Mouse (Mus musculus) intestine, postnatal 0 days (tissue): ENCODE measurements around the gene Phc1. TPM values are rescaled to one million over a fixed set of nuclear protein-coding genes. Genes with fewer than 3 reads are reported as not detected.
A peak's percentile ranks its signal among the peaks of the same experiment; 100 is the strongest.

Experiments used
- ATAC-seq: fragments of 200-750 bp; cut with Nextera tagmentation; 2 replicates; pipeline ENCODE4 v1.8.0; 2017; ENCODE audit warnings: mild to moderate bottlenecking, moderate TSS enrichment, moderate library complexity
- H3K27ac ChIP-seq: fragments of 300-500 bp; sonication (generic); 2 replicates; pipeline ENCODE4 v1.5.1; 2014; ENCODE audit warnings: mild to moderate bottlenecking, low read depth, low read length, moderate library complexity
- H3K27me3 ChIP-seq: fragments of 300-500 bp; sonication (generic); replicated peaks from 2 replicates; pipeline ENCODE4 v1.6.1; 2014; ENCODE audit warnings: low read length, mixed read lengths; ENCODE audit not compliant: control insufficient read depth, insufficient read depth
- H3K36me3 ChIP-seq: fragments of 300-500 bp; sonication (generic); 2 replicates; pipeline ENCODE4 v1.6.1; 2014; ENCODE audit warnings: mild to moderate bottlenecking, moderate library complexity; ENCODE audit not compliant: control insufficient read depth, insufficient read depth
- H3K4me1 ChIP-seq: fragments of 300-500 bp; sonication (generic); replicated peaks from 2 replicates; pipeline ENCODE4 v1.6.1; 2014; ENCODE audit warnings: antibody characterized with exemption, low read length, mixed read lengths; ENCODE audit not compliant: control insufficient read depth, insufficient read depth
- H3K4me2 ChIP-seq: fragments of 300-500 bp; sonication (generic); replicated peaks from 2 replicates; pipeline ENCODE4 v1.6.1; 2014; ENCODE audit warnings: low read depth, mild to moderate bottlenecking, moderate library complexity
- H3K4me3 ChIP-seq: fragments of 300-500 bp; sonication (generic); 2 replicates; pipeline ENCODE4 v1.5.1; 2014; ENCODE audit warnings: low read depth, low read length
- H3K9ac ChIP-seq: fragments of 300-500 bp; sonication (generic); 2 replicates; pipeline ENCODE4 v1.6.1; 2014; ENCODE audit warnings: mild to moderate bottlenecking, low read depth, low read length
- H3K9me3 ChIP-seq: fragments of 300-500 bp; sonication (generic); 2 replicates; pipeline ENCODE4 v1.6.1; 2016; ENCODE audit warnings: mixed run types; ENCODE audit not compliant: control insufficient read depth
- CTCF ChIP-seq: sonication (generic); IDR thresholded peaks from 2 replicates; pipeline ENCODE4 v1.5.1; 2016; ENCODE audit warnings: low read depth, mild to moderate bottlenecking, control low read depth, antibody characterized with exemption, moderate library complexity
- WGBS: fragments of 180-500 bp; shearing (Covaris S2); extraction: QIAGEN DNeasy Blood & Tissue Kit; methylation state at CpG from one replicate; pipeline ENCODE4 v1.1.7; 2014; 5-methylcytosine and 5-hydroxymethylcytosine counted together
- polyA plus RNA-seq: library from polyadenylated mRNA; unstranded; fragments of >200 nt; fragmentation: Nextera tagmentation; extraction: Ambion mirVana; gene quantifications from 2 replicates; pipeline ENCODE4 v1.2.1, GENCODE M21; 2015

Gene Phc1
- polyA plus RNA-seq, 1 experiment from 2014 or later: 3.5 TPM

- Histone ChIP-seq H3K4me2 (peak overlapping the region; percentile 79), H3K4me3 (peak overlapping the region; percentile 81), H3K36me3 (no peaks in the 10 kb centered on the region; the same call in 1 of the 2 replicates), H3K27me3 (no peaks in the 10 kb centered on the region), H3K4me1 (no peaks in the 10 kb centered on the region), H3K9ac (peak overlapping the region; percentile 72), H3K27ac (peak overlapping the region; percentile 78), H3K9me3 (no peaks in the 10 kb centered on the region)
- WGBS: 0% methylated on average over 34 of the region's 71 CpGs
- peak; percentile 49 for TF ChIP-seq CTCF
- peak; percentile 90 for ATAC-seq
These were observed 566 bp downstream of the Phc1 start for GRCm38 (mm10) chr6:122339648-122340341.

GRCm38 (mm10) chr6:122339047-122339647 lies 1.2 kb downstream of the Phc1 start:
- peak overlapping the region; percentile 72 for H3K9ac ChIP-seq

GRCm38 (mm10) chr6:122337546-122337945 lies 2.8 kb downstream of the Phc1 start:
- ATAC-seq: no peak
- Histone ChIP-seq H3K4me2 (no peak overlapping the region), H3K4me1 (no peaks in the 10 kb centered on the region), H3K27ac (no peak overlapping the region), H3K4me3 (no peak overlapping the region), H3K9ac (no peak overlapping the region), H3K27me3 (no peaks in the 10 kb centered on the region), H3K9me3 (no peaks in the 10 kb centered on the region), H3K36me3 (peaks cover 8% of the 10 kb centered on the region)
- WGBS: 74% methylated on average over 6 of the region's 6 CpGs
- no peak for TF ChIP-seq CTCF

More at GRCm38 (mm10) chr6:122339047-122339647, 1.2 kb downstream of the Phc1 start:
- Histone ChIP-seq H3K4me2 (peak overlapping the region; percentile 79), H3K36me3 (no peaks in the 10 kb centered on the region; the same call in 1 of the 2 replicates), H3K27ac (peak overlapping the region; percentile 78; the same call in 1 of the 2 replicates), H3K9me3 (no peaks in the 10 kb centered on the region), H3K4me1 (no peaks in the 10 kb centered on the region), H3K4me3 (peak overlapping the region; percentile 81), H3K27me3 (no peaks in the 10 kb centered on the region)
- no peak for TF ChIP-seq CTCF
- 1% methylated on average over 27 of the region's 51 CpGs for WGBS
- peak; percentile 79 for ATAC-seq

GRCm38 (mm10) chr6:122334786-122335340 lies 5.5 kb downstream of the Phc1 start:
- no peaks in the 10 kb centered on the region for H3K27me3 ChIP-seq
- peaks cover 15% of the 10 kb centered on the region for H3K36me3 ChIP-seq
- no peak overlapping the region for H3K4me2 ChIP-seq
- TF ChIP-seq CTCF: no peak
- WGBS: 86% methylated on average over 7 of the region's 7 CpGs
- H3K9ac ChIP-seq: no peak overlapping the region
- ATAC-seq: no peak
- no peak overlapping the region for H3K27ac ChIP-seq
- no peaks in the 10 kb centered on the region for H3K9me3 ChIP-seq
- H3K4me1 ChIP-seq: no peaks in the 10 kb centered on the region
- H3K4me3 ChIP-seq: no peak overlapping the region

- Histone ChIP-seq H3K9ac (no peak overlapping the region), H3K9me3 (no peaks in the 10 kb centered on the region), H3K27ac (no peak overlapping the region), H3K4me1 (no peaks in the 10 kb centered on the region), H3K36me3 (peaks cover 15% of the 10 kb centered on the region), H3K27me3 (no peaks in the 10 kb centered on the region), H3K4me2 (no peak overlapping the region), H3K4me3 (no peak overlapping the region)
- 86% methylated on average over 13 of the region's 13 CpGs for WGBS
- ATAC-seq: no peak
- no peak for TF ChIP-seq CTCF
These were observed 7.2 kb downstream of the Phc1 start for GRCm38 (mm10) chr6:122333081-122333612.

GRCm38 (mm10) chr6:122325361-122325975 lies 14.9 kb downstream of the Phc1 start:
- Histone ChIP-seq H3K4me1 (no peaks in the 10 kb centered on the region), H3K27me3 (no peaks in the 10 kb centered on the region)
- WGBS: 84% methylated on average over 6 of the region's 6 CpGs

More at GRCm38 (mm10) chr6:122325361-122325975, 14.9 kb downstream of the Phc1 start:
- no peak for ATAC-seq
- Histone ChIP-seq H3K36me3 (peaks cover 17% of the 10 kb centered on the region; the same call in 1 of the 2 replicates), H3K27ac (no peak overlapping the region), H3K4me3 (no peak overlapping the region), H3K9me3 (no peaks in the 10 kb centered on the region), H3K9ac (no peak overlapping the region), H3K4me2 (no peak overlapping the region)
- no peak for TF ChIP-seq CTCF
